Mouse (Mus musculus): ENCODE measurements around the gene Ttc39d.
A peak's percentile ranks its signal among the peaks of the same experiment; 100 is the strongest.
"Not testable (repeated sequence)": the region's sequence is repeated elsewhere in the genome, so short reads cannot be mapped to it uniquely, and the experiment has no call there.

Ttc39d gene

GRCm38 (mm10) chr17:80193075-80193474, 14.2 kb upstream of the Ttc39d start:
- DNase-seq (ENCODE audit: low spot score in 2 of 2) = no peak

- no peak for DNase-seq (ENCODE audit: low spot score in 2 of 2)
These were observed 8.0 kb upstream of the Ttc39d start for GRCm38 (mm10) chr17:80199160-80199778.

- no peak for DNase-seq (ENCODE audit: low spot score in 2 of 2)
These were observed 1.6 kb upstream of the Ttc39d start for GRCm38 (mm10) chr17:80205657-80206056.

GRCm38 (mm10) chr17:80206301-80206670, 974 bp upstream of the Ttc39d start:
- peak in 1 of 2 experiments; percentile 44 for DNase-seq (ENCODE audit: low spot score in 2 of 2)

GRCm38 (mm10) chr17:80213998-80214397, 6.7 kb downstream of the Ttc39d start:
- DNase-seq (ENCODE audit: low spot score in 2 of 2) = not testable (repeated sequence)

- no peak for DNase-seq (ENCODE audit: low spot score in 2 of 2)
These were observed 12.9 kb downstream of the Ttc39d start for GRCm38 (mm10) chr17:80220131-80220530.

- no peak for DNase-seq (ENCODE audit: low spot score in 2 of 2)
These were observed 13.9 kb downstream of the Ttc39d start for GRCm38 (mm10) chr17:80221202-80221601.

GRCm38 (mm10) chr17:80221890-80222628, 14.8 kb downstream of the Ttc39d start:
- DNase-seq (ENCODE audit: low spot score in 2 of 2) = peak in 1 of 2 experiments; percentile 18

- DNase-seq (ENCODE audit: low spot score in 2 of 2) = no peak
These were observed 16.6 kb downstream of the Ttc39d start for GRCm38 (mm10) chr17:80223829-80224228.

- DNase-seq (ENCODE audit: low spot score in 2 of 2) = peak; percentile 85 to 87
These were observed 17.3 kb downstream of the Ttc39d start, which contains the start of gene Gemin6 for GRCm38 (mm10) chr17:80224326-80225116. Gene Gemin6 (plus strand): TSS chr17:80224441.

GRCm38 (mm10) chr17:80225142-80225541, 17.9 kb downstream of the Ttc39d start:
- not testable (repeated sequence) for DNase-seq (ENCODE audit: low spot score in 2 of 2)

GRCm38 (mm10) chr17:80229396-80229795, 22.1 kb downstream of the Ttc39d start:
- DNase-seq (ENCODE audit: low spot score in 2 of 2) = no peak

- DNase-seq (ENCODE audit: low spot score in 2 of 2) = no peak
These were observed 26.6 kb downstream of the Ttc39d start for GRCm38 (mm10) chr17:80233844-80234243.

- no peak for DNase-seq (ENCODE audit: low spot score in 2 of 2)
These were observed 27.1 kb downstream of the Ttc39d start for GRCm38 (mm10) chr17:80234376-80234775.

GRCm38 (mm10) chr17:80235477-80235876, 28.2 kb downstream of the Ttc39d start:
- no peak for DNase-seq (ENCODE audit: low spot score in 2 of 2)

GRCm38 (mm10) chr17:80236805-80237204, 29.5 kb downstream of the Ttc39d start:
- peak; percentile 57 to 58 for DNase-seq (ENCODE audit: low spot score in 2 of 2)

GRCm38 (mm10) chr17:80237475-80237874, 30.2 kb downstream of the Ttc39d start:
- no peak for DNase-seq (ENCODE audit: low spot score in 2 of 2)

- no peak for DNase-seq (ENCODE audit: low spot score in 2 of 2)
These were observed 34.3 kb downstream of the Ttc39d start for GRCm38 (mm10) chr17:80241594-80241993.

- no peak for DNase-seq (ENCODE audit: low spot score in 2 of 2)
These were observed 35.9 kb downstream of the Ttc39d start for GRCm38 (mm10) chr17:80243116-80243515.

GRCm38 (mm10) chr17:80252757-80253525, 45.7 kb downstream of the Ttc39d start:
- DNase-seq (ENCODE audit: low spot score in 2 of 2) = peak; percentile 5 to 11

GRCm38 (mm10) chr17:80254421-80254820, 47.2 kb downstream of the Ttc39d start:
- DNase-seq (ENCODE audit: low spot score in 2 of 2) = no peak

GRCm38 (mm10) chr17:80255208-80255607, 47.9 kb downstream of the Ttc39d start:
- DNase-seq (ENCODE audit: low spot score in 2 of 2) = no peak

Measured in spleen, postnatal 36 days (tissue).